Mouse (Mus musculus) intestine, embryonic 14.5 days (tissue): ENCODE data around the gene Siglec1. TPM values are rescaled to one million over a fixed set of nuclear protein-coding genes. Genes with fewer than 3 reads are reported as not detected.

Source experiments
- ATAC-seq: fragments of 200-750 bp; cut with Nextera tagmentation; replicated peaks from 2 replicates; pipeline ENCODE4 v1.8.0; 2017; ENCODE audit warnings: low read depth, moderate number of reproducible peaks, moderate TSS enrichment, moderate library complexity; ENCODE audit not compliant: low FRiP score, low TSS enrichment
- DNase-seq: peaks from one replicate; pipeline ENCODE4 v3.0.0-alpha.2; 2018; ENCODE audit warnings: low spot score
- H3K27ac ChIP-seq: fragments of 300-500 bp; sonication (generic); 2 replicates; pipeline ENCODE4 v1.5.1; 2014; ENCODE audit warnings: low read depth, mild to moderate bottlenecking, control low read depth
- H3K27me3 ChIP-seq: fragments of 300-500 bp; sonication (generic); replicated peaks from 2 replicates; pipeline ENCODE4 v1.6.1; 2014; ENCODE audit warnings: low read length, control low read depth; ENCODE audit not compliant: control insufficient read depth, insufficient read depth
- H3K36me3 ChIP-seq: fragments of 300-500 bp; sonication (generic); 2 replicates; pipeline ENCODE4 v1.6.1; 2014; ENCODE audit warnings: low read length, control low read depth; ENCODE audit not compliant: control insufficient read depth, insufficient read depth
- H3K4me1 ChIP-seq: fragments of 300-500 bp; sonication (generic); replicated peaks from 2 replicates; pipeline ENCODE4 v1.6.1; 2014; ENCODE audit warnings: low read length, control low read depth, mixed read lengths; ENCODE audit not compliant: control insufficient read depth, insufficient read depth
- H3K4me2 ChIP-seq: fragments of 300-500 bp; sonication (generic); 2 replicates; pipeline ENCODE4 v1.6.1; 2014; ENCODE audit warnings: low read length
- H3K4me3 ChIP-seq: fragments of 300-500 bp; sonication (generic); 2 replicates; pipeline ENCODE4 v1.5.1; 2014; ENCODE audit warnings: low read depth, low read length, control low read depth, mixed read lengths
- H3K9ac ChIP-seq: fragments of 300-500 bp; sonication (generic); 2 replicates; pipeline ENCODE4 v1.6.1; 2014; ENCODE audit warnings: mild to moderate bottlenecking, low read length
- H3K9me3 ChIP-seq: fragments of 300-500 bp; sonication (generic); 2 replicates; pipeline ENCODE4 v1.6.1; 2016; ENCODE audit warnings: low read length, control low read depth; ENCODE audit not compliant: control insufficient read depth
- WGBS: fragments of 180-500 bp; shearing (Covaris S2); extraction: QIAGEN DNeasy Blood & Tissue Kit; methylation state at CpG from one replicate; pipeline ENCODE4 v1.1.7; 2014; 5-methylcytosine and 5-hydroxymethylcytosine counted together
- polyA plus RNA-seq: library from polyadenylated mRNA; unstranded; fragments of >200 nt; fragmentation: Nextera tagmentation; extraction: Ambion mirVana; gene quantifications from 2 replicates; pipeline ENCODE4 v1.2.1, GENCODE M21; 2014

Siglec1 gene
- polyA plus RNA-seq, 1 experiment from 2014 or later = 0.41 TPM

GRCm38 (mm10) chr2:131059781-131060540, 26.6 kb downstream of the Siglec1 start:
- Histone ChIP-seq H3K4me2 (no peak overlapping the region), H3K4me3 (no peak overlapping the region), H3K27me3 (peaks cover 40% of the 10 kb centered on the region), H3K9ac (no peak overlapping the region), H3K9me3 (no peaks in the 10 kb centered on the region), H3K36me3 (no peaks in the 10 kb centered on the region), H3K27ac (no peak overlapping the region), H3K4me1 (peaks cover 9% of the 10 kb centered on the region; the same call in 1 of the 2 replicates)
- DNase-seq = no peak
- WGBS = 67% methylated on average over 9 of the region's 9 CpGs
- no peak for ATAC-seq

- no peak overlapping the region for H3K9ac ChIP-seq
- H3K4me3 ChIP-seq = no peak overlapping the region
- WGBS = 23% methylated on average over 1 of the region's 1 CpGs
- H3K4me1 ChIP-seq = peaks cover 15% of the 10 kb centered on the region; the same call in 1 of the 2 replicates
- peaks cover 41% of the 10 kb centered on the region for H3K27me3 ChIP-seq
- DNase-seq (no peak), ATAC-seq (no peak)
- no peaks in the 10 kb centered on the region for H3K9me3 ChIP-seq
- no peaks in the 10 kb centered on the region for H3K36me3 ChIP-seq
- H3K4me2 ChIP-seq = no peak overlapping the region
- H3K27ac ChIP-seq = no peak overlapping the region
Observed at GRCm38 (mm10) chr2:131059377-131059776, 27.2 kb downstream of the Siglec1 start.

- no peak overlapping the region for H3K4me2 ChIP-seq
- H3K27ac ChIP-seq = no peak overlapping the region
- 88% methylated on average over 8 of the region's 8 CpGs for WGBS
- H3K9ac ChIP-seq = no peak overlapping the region
- no peaks in the 10 kb centered on the region for H3K9me3 ChIP-seq
- H3K4me3 ChIP-seq = no peak overlapping the region
- peaks cover 22% of the 10 kb centered on the region for H3K4me1 ChIP-seq
- H3K36me3 ChIP-seq = no peaks in the 10 kb centered on the region
- H3K27me3 ChIP-seq = peaks cover 42% of the 10 kb centered on the region
- no peak for ATAC-seq
- no peak for DNase-seq
Observed at GRCm38 (mm10) chr2:131058672-131059071, 27.9 kb downstream of the Siglec1 start.

- Histone ChIP-seq H3K9me3 (no peaks in the 10 kb centered on the region), H3K9ac (no peak overlapping the region), H3K4me1 (peaks cover 24% of the 10 kb centered on the region), H3K27me3 (peaks cover 52% of the 10 kb centered on the region), H3K36me3 (no peaks in the 10 kb centered on the region), H3K4me3 (no peak overlapping the region), H3K27ac (no peak overlapping the region), H3K4me2 (peak overlapping the region; percentile 15; the same call in 1 of the 2 replicates)
- ATAC-seq (peak; percentile 42; the same call in 1 of the 2 replicates), DNase-seq (peak; percentile 69)
- 4% methylated on average over 10 of the region's 10 CpGs for WGBS
Observed at GRCm38 (mm10) chr2:131056191-131056590, 30.4 kb downstream of the Siglec1 start.

GRCm38 (mm10) chr2:131055631-131056030, 30.9 kb downstream of the Siglec1 start:
- peaks cover 24% of the 10 kb centered on the region for H3K4me1 ChIP-seq
- no peaks in the 10 kb centered on the region for H3K9me3 ChIP-seq
- peak; percentile 80 for DNase-seq
- no peak overlapping the region for H3K27ac ChIP-seq
- 7% methylated on average over 10 of the region's 10 CpGs for WGBS
- H3K27me3 ChIP-seq = peaks cover 52% of the 10 kb centered on the region
- H3K9ac ChIP-seq = no peak overlapping the region
- ATAC-seq = no peak
- H3K36me3 ChIP-seq = no peaks in the 10 kb centered on the region
- H3K4me3 ChIP-seq = no peak overlapping the region
- H3K4me2 ChIP-seq = 0 out of 2 replicates have a peak overlapping the region, but pooled peaks have one; percentile 15

GRCm38 (mm10) chr2:131054646-131055264, 31.8 kb downstream of the Siglec1 start:
- H3K4me2 ChIP-seq = peak overlapping the region; percentile 54
- peaks cover 24% of the 10 kb centered on the region for H3K4me1 ChIP-seq
- ATAC-seq (no peak), DNase-seq (no peak)
- WGBS = 3% methylated on average over 21 of the region's 21 CpGs
- H3K9me3 ChIP-seq = no peaks in the 10 kb centered on the region
- H3K36me3 ChIP-seq = no peaks in the 10 kb centered on the region
- H3K27me3 ChIP-seq = peaks cover 52% of the 10 kb centered on the region
- H3K4me3 ChIP-seq = peak overlapping the region; percentile 30
- H3K27ac ChIP-seq = no peak overlapping the region
- no peak overlapping the region for H3K9ac ChIP-seq

- H3K4me1 ChIP-seq = peaks cover 19% of the 10 kb centered on the region
- 2% methylated on average over 45 of the region's 45 CpGs for WGBS
- no peaks in the 10 kb centered on the region for H3K36me3 ChIP-seq
- peak overlapping the region; percentile 54 for H3K4me2 ChIP-seq
- H3K4me3 ChIP-seq = peak overlapping the region; percentile 30
- DNase-seq = no peak
- no peaks in the 10 kb centered on the region for H3K9me3 ChIP-seq
- 0 out of 2 replicates have a peak overlapping the region, but pooled peaks have one; percentile 18 for H3K9ac ChIP-seq
- ATAC-seq = no peak
- no peak overlapping the region for H3K27ac ChIP-seq
- H3K27me3 ChIP-seq = peaks cover 52% of the 10 kb centered on the region
Observed at GRCm38 (mm10) chr2:131053851-131054645, 32.5 kb downstream of the Siglec1 start.

- ATAC-seq (no peak), DNase-seq (no peak)
- Histone ChIP-seq H3K4me2 (no peak overlapping the region), H3K27ac (no peak overlapping the region), H3K27me3 (peaks cover 52% of the 10 kb centered on the region), H3K9me3 (no peaks in the 10 kb centered on the region), H3K36me3 (no peaks in the 10 kb centered on the region), H3K4me3 (no peak overlapping the region), H3K4me1 (peaks cover 19% of the 10 kb centered on the region), H3K9ac (no peak overlapping the region)
- 72% methylated on average over 6 of the region's 6 CpGs for WGBS
Observed at GRCm38 (mm10) chr2:131052862-131053418, 33.6 kb downstream of the Siglec1 start.
